Mouse (Mus musculus) left cerebral cortex, adult 9 months (tissue): ENCODE measurements around the gene Lrit3.
"Not testable (repeated sequence)": the region's sequence is repeated elsewhere in the genome, so short reads cannot be mapped to it uniquely, and the experiment has no call there.

Experiments
- DNase-seq, 2 experiments: peaks; one replicate each; pipeline ENCODE4 v3.0.0; 2022; ENCODE audit warnings: low spot score in 2 of 2

Gene Lrit3

GRCm38 (mm10) chr3:129771210-129771609 is 32.6 kb downstream of the Lrit3 start:
- no peak for DNase-seq

- DNase-seq, result no peak
These were observed 36.6 kb downstream of the Lrit3 start for GRCm38 (mm10) chr3:129766971-129767794.

GRCm38 (mm10) chr3:129766106-129766505 is 37.7 kb downstream of the Lrit3 start:
- DNase-seq, result no peak

GRCm38 (mm10) chr3:129757599-129757998 is 46.2 kb downstream of the Lrit3 start:
- not testable (repeated sequence) for DNase-seq

GRCm38 (mm10) chr3:129754650-129755604 is 48.9 kb downstream of the Lrit3 start, which contains the start of gene Egf:
Egf (minus strand) TSS chr3:129755316.
- no peak for DNase-seq

GRCm38 (mm10) chr3:129744803-129745202 is 59.0 kb downstream of the Lrit3 start:
- DNase-seq, result no peak

- no peak for DNase-seq
These were observed 61.0 kb downstream of the Lrit3 start for GRCm38 (mm10) chr3:129742781-129743180.

- DNase-seq, result no peak
These were observed 65.3 kb downstream of the Lrit3 start for GRCm38 (mm10) chr3:129738291-129739183.
